Mouse (Mus musculus) left cerebral cortex, postnatal 25 days (tissue): Measurements from ENCODE around the gene Wipf1. TPM values are rescaled to one million over a fixed set of nuclear protein-coding genes. Genes with fewer than 3 reads are reported as not detected.

Experiments used
- total RNA-seq, 2 experiments: library from RNA; stranded (reverse); gene quantifications; 2 replicates each; pipeline ENCODE4 v1.2.3; 2021

Wipf1 gene
- total RNA-seq, 2 experiments from 2014 or later = 7.0 to 8.4 TPM

Other genes with a start within 250 kb of the Wipf1 start
- 10 to 100 TPM; 13.3 to 17.5 TPM for gene Scrn3, start 217.1 kb downstream of the Wipf1 start, total RNA-seq
- gene Cir1, start 217.0 kb downstream of the Wipf1 start, total RNA-seq = 10 to 100 TPM; 26.4 to 28.6 TPM
- gene Gpr155, start 143.2 kb downstream of the Wipf1 start, total RNA-seq = 10 to 100 TPM; 32.7 to 45.7 TPM
- under 1 TPM in 1 of 2 experiments, not detected in 1; 0.18 TPM for gene Chrna1, start 50.6 kb upstream of the Wipf1 start, total RNA-seq
- 1,000 to 10,000 TPM; 1,573 to 1,627 TPM for gene Chn1, start 245.6 kb upstream of the Wipf1 start, total RNA-seq